Mouse (Mus musculus): Measurements from ENCODE around the gene Ube2cbp.

The Ube2cbp gene

GRCm38 (mm10) chr9:86464151-86465105 lies at the start of gene Ube2cbp:
Ube2cbp (minus strand) TSS chr9:86464950.
- peak; percentile 90 for DNase-seq (ENCODE audit: low read depth, low spot score)
- no peaks in the 10 kb centered on the region for H3K27me3 ChIP-seq (ENCODE audit: control insufficient read depth, insufficient read depth, low read length, poor library complexity, severe bottlenecking)
- no peaks in the 10 kb centered on the region for H3K36me3 ChIP-seq (ENCODE audit: control insufficient read depth, insufficient read depth, low read length, poor library complexity, severe bottlenecking)

- no peaks in the 10 kb centered on the region for H3K27me3 ChIP-seq (ENCODE audit: control insufficient read depth, insufficient read depth, low read length, poor library complexity, severe bottlenecking)
- no peak for DNase-seq (ENCODE audit: low read depth, low spot score)
- H3K36me3 ChIP-seq (ENCODE audit: control insufficient read depth, insufficient read depth, low read length, poor library complexity, severe bottlenecking), result peaks cover 6% of the 10 kb centered on the region
Observed at GRCm38 (mm10) chr9:86514390-86514789, 49.6 kb upstream of the Ube2cbp start.

- peaks cover 6% of the 10 kb centered on the region for H3K36me3 ChIP-seq (ENCODE audit: control insufficient read depth, insufficient read depth, low read length, poor library complexity, severe bottlenecking)
- no peak for DNase-seq (ENCODE audit: low read depth, low spot score)
- H3K27me3 ChIP-seq (ENCODE audit: control insufficient read depth, insufficient read depth, low read length, poor library complexity, severe bottlenecking), result no peaks in the 10 kb centered on the region
Observed at GRCm38 (mm10) chr9:86513733-86514132, 49.0 kb upstream of the Ube2cbp start.

- Histone ChIP-seq H3K27me3 (ENCODE audit: control insufficient read depth, insufficient read depth, low read length, poor library complexity, severe bottlenecking) (no peaks in the 10 kb centered on the region), H3K36me3 (ENCODE audit: control insufficient read depth, insufficient read depth, low read length, poor library complexity, severe bottlenecking) (peaks cover 5% of the 10 kb centered on the region)
- no peak for DNase-seq (ENCODE audit: low read depth, low spot score)
Observed at GRCm38 (mm10) chr9:86507437-86507836, 42.7 kb upstream of the Ube2cbp start.

GRCm38 (mm10) chr9:86499083-86499482 lies 34.3 kb upstream of the Ube2cbp start:
- Histone ChIP-seq H3K27me3 (ENCODE audit: control insufficient read depth, insufficient read depth, low read length, poor library complexity, severe bottlenecking) (no peaks in the 10 kb centered on the region), H3K36me3 (ENCODE audit: control insufficient read depth, insufficient read depth, low read length, poor library complexity, severe bottlenecking) (peaks cover 6% of the 10 kb centered on the region)
- no peak for DNase-seq (ENCODE audit: low read depth, low spot score)

GRCm38 (mm10) chr9:86496261-86496660 lies 31.5 kb upstream of the Ube2cbp start:
- no peak for DNase-seq (ENCODE audit: low read depth, low spot score)
- Histone ChIP-seq H3K27me3 (ENCODE audit: control insufficient read depth, insufficient read depth, low read length, poor library complexity, severe bottlenecking) (no peaks in the 10 kb centered on the region), H3K36me3 (ENCODE audit: control insufficient read depth, insufficient read depth, low read length, poor library complexity, severe bottlenecking) (peaks cover 5% of the 10 kb centered on the region)

- Histone ChIP-seq H3K36me3 (ENCODE audit: control insufficient read depth, insufficient read depth, low read length, poor library complexity, severe bottlenecking) (peaks cover 5% of the 10 kb centered on the region), H3K27me3 (ENCODE audit: control insufficient read depth, insufficient read depth, low read length, poor library complexity, severe bottlenecking) (no peaks in the 10 kb centered on the region)
- no peak for DNase-seq (ENCODE audit: low read depth, low spot score)
Observed at GRCm38 (mm10) chr9:86491740-86492139, 27.0 kb upstream of the Ube2cbp start.

- H3K36me3 ChIP-seq (ENCODE audit: control insufficient read depth, insufficient read depth, low read length, poor library complexity, severe bottlenecking), result no peaks in the 10 kb centered on the region
- no peak for DNase-seq (ENCODE audit: low read depth, low spot score)
- H3K27me3 ChIP-seq (ENCODE audit: control insufficient read depth, insufficient read depth, low read length, poor library complexity, severe bottlenecking), result no peaks in the 10 kb centered on the region
Observed at GRCm38 (mm10) chr9:86482236-86482635, 17.5 kb upstream of the Ube2cbp start.

GRCm38 (mm10) chr9:86478414-86479093 lies 13.8 kb upstream of the Ube2cbp start:
- no peaks in the 10 kb centered on the region for H3K27me3 ChIP-seq (ENCODE audit: control insufficient read depth, insufficient read depth, low read length, poor library complexity, severe bottlenecking)
- no peak for DNase-seq (ENCODE audit: low read depth, low spot score)
- no peaks in the 10 kb centered on the region for H3K36me3 ChIP-seq (ENCODE audit: control insufficient read depth, insufficient read depth, low read length, poor library complexity, severe bottlenecking)

GRCm38 (mm10) chr9:86476763-86477162 lies 12.0 kb upstream of the Ube2cbp start:
- Histone ChIP-seq H3K27me3 (ENCODE audit: control insufficient read depth, insufficient read depth, low read length, poor library complexity, severe bottlenecking) (no peaks in the 10 kb centered on the region), H3K36me3 (ENCODE audit: control insufficient read depth, insufficient read depth, low read length, poor library complexity, severe bottlenecking) (no peaks in the 10 kb centered on the region)
- peak; percentile 26 for DNase-seq (ENCODE audit: low read depth, low spot score)

GRCm38 (mm10) chr9:86475956-86476355 lies 11.2 kb upstream of the Ube2cbp start:
- Histone ChIP-seq H3K27me3 (ENCODE audit: control insufficient read depth, insufficient read depth, low read length, poor library complexity, severe bottlenecking) (no peaks in the 10 kb centered on the region), H3K36me3 (ENCODE audit: control insufficient read depth, insufficient read depth, low read length, poor library complexity, severe bottlenecking) (no peaks in the 10 kb centered on the region)
- DNase-seq (ENCODE audit: low read depth, low spot score), result no peak

GRCm38 (mm10) chr9:86466990-86467870 lies 2.5 kb upstream of the Ube2cbp start, which contains the start of gene Dop1a:
Dop1a (plus strand) TSS chr9:86467154.
- no peaks in the 10 kb centered on the region for H3K27me3 ChIP-seq (ENCODE audit: control insufficient read depth, insufficient read depth, low read length, poor library complexity, severe bottlenecking)
- peak; percentile 95 for DNase-seq (ENCODE audit: low read depth, low spot score)
- H3K36me3 ChIP-seq (ENCODE audit: control insufficient read depth, insufficient read depth, low read length, poor library complexity, severe bottlenecking), result no peaks in the 10 kb centered on the region

- Histone ChIP-seq H3K27me3 (ENCODE audit: control insufficient read depth, insufficient read depth, low read length, poor library complexity, severe bottlenecking) (no peaks in the 10 kb centered on the region), H3K36me3 (ENCODE audit: control insufficient read depth, insufficient read depth, low read length, poor library complexity, severe bottlenecking) (no peaks in the 10 kb centered on the region)
- DNase-seq (ENCODE audit: low read depth, low spot score), result no peak
Observed at GRCm38 (mm10) chr9:86453626-86454025, 11.1 kb downstream of the Ube2cbp start.

- peak; percentile 79 for DNase-seq (ENCODE audit: low read depth, low spot score)
- Histone ChIP-seq H3K36me3 (ENCODE audit: control insufficient read depth, insufficient read depth, low read length, poor library complexity, severe bottlenecking) (no peaks in the 10 kb centered on the region), H3K27me3 (ENCODE audit: control insufficient read depth, insufficient read depth, low read length, poor library complexity, severe bottlenecking) (no peaks in the 10 kb centered on the region)
Observed at GRCm38 (mm10) chr9:86451617-86452016, 13.1 kb downstream of the Ube2cbp start.

Data from splenic B cell, adult 2 months (primary cell).